Mouse (Mus musculus) stomach, postnatal 0 days (tissue): ENCODE measurements at regions not wholly inside any gene's neighbourhood (a gene's known extent, or its start where the extent isn't known, plus 50 kb on each side); places are given as distances from the start of the nearest gene placed in this dataset.

ENCODE experiments used
- CTCF ChIP-seq: IDR thresholded peaks from 2 replicates; pipeline ENCODE4 v1.5.1; 2016; ENCODE audit warnings: antibody characterized with exemption, low read depth, mild to moderate bottlenecking, moderate library complexity
- EP300 ChIP-seq: optimal IDR thresholded peaks from 2 replicates; pipeline ENCODE3; 2016; ENCODE audit warnings: antibody characterized with exemption

GRCm38 (mm10) chr17:45929591-45929990, 102.6 kb downstream of the Vegfa start:
- TF ChIP-seq CTCF, result no peak
- TF ChIP-seq EP300, result no peak
